Mouse (Mus musculus): ENCODE data around the gene Polrmt.

Gene Polrmt

DNA sequence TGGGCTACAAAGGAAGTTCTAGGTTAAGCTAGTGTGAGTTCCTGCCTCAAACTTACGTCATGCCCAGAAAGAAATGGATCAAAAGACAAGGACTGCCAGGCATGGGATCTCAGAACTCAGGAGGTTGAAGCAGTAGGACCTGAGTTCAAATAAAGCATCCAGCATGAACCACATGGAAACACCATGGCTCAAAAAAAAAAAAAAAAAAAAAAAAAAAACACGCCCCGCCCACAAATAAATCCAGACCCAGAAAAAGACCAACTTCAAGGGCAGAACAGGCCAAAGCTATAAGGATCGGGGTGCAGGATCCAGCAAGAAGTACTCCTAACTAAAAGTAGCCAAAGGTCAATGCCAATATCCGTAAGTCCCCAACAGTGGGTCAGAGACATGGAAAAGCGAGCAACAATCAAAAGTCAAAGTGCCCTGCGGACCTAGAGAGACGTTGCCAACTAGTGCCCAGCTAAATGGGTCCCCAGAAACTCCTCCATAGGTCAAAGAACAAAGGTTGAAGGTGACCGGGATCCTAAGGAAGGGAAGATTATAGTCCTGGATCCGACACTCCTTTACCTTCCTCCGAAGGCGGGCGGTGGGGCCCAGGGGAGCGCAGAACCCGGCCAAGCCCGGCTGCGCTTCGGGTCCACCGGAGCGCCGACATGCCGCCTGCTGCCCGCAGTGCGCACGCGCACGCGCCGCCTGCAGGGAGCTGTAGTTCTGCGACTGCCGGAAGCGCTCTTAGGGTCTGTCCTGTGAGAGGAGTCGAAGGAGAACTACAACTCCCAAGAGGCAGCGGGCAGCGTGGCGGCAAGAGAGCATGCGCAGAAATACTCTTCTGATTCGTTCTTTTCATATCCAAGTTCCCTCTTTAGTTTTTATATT lies at the start of gene Polrmt:
Gene Polrmt, minus strand, starts transcription at position 684 of the 876 bp plus-strand sequence.
- peak; percentile 89 to 95 for DNase-seq (ENCODE audit: low spot score in 2 of 2)

DNA sequence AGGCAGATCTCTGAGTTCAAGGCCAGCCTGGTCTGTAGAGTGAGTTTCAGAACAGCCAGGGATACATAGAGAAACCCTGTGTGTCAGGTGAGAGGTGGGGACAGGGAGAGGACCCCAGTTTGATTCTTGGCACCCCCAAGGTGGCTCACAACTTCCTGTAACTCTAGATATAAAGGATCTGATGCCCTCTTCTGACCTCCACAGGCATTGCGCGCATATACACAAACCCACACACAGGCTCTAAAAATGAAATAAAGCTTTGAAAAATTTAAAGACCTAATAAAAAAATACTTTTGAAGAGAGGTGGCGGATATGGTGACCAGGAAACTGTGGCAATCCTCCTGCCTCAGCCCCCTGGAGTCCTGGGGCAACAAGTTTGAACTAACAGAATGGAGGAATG lies 49.5 kb upstream of the Polrmt start:
- DNase-seq (ENCODE audit: low spot score in 2 of 2), result no peak

DNA sequence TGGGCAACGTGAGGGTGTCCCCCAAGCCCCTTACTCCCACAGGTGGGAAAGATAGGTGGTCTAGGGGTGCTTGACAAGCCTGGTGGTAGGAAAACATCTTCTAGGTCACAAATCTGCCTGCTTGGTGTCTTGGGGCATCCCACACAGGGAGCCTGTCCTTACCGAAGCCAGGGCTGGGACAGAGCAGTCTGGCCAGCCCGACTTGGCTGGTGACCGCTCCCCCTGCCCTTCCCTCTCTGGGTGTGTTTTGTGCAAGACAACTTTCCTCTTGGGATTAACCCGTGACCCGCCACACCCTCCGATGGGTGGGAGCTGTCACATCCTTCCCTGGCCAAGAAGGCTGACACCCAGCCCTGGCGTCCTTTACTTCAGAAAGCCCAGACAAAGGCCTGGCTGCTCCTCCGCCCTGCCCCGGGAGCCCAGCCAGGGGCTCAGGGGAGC lies 48.1 kb upstream of the Polrmt start:
- DNase-seq (ENCODE audit: low spot score in 2 of 2), result no peak

DNA sequence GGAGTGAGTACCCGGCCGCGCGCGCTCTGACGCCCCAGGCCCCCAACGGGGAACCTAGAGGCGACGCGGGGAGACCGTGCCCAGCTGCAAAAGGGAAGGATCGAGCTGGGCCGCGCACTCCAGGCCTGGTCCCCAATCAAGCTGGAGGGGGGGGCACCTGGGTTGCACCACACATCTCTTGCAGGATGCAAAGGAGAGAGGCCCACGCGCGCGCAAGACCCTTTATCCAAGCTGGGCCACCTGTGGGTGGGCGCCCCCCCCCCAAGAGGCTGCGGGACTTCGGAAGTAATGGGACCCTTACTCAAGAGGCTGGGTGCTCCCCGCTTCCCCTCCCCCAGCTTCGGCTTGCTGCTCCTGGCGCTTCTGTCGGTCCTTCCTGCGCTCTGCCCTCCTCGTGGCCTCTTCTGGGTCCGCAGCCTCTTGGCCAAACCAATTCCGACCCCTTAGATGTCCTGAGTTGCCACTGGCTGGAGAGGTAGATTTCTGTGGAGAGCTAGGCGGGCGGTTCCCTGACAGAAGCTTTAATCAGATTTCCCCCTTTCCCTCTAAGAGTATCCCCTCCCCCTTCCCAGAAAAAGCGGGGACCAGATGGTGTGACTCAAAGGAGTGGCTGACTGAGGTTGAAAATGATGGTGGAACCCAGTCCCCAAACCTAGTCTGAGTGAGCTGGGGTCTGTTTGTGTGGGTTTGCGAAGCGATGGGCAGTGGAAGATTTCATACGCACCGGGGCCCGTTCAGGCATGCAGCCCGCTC lies 47.5 kb upstream of the Polrmt start:
- DNase-seq (ENCODE audit: low spot score in 2 of 2), result peak in 1 of 2 experiments; percentile 47

DNA sequence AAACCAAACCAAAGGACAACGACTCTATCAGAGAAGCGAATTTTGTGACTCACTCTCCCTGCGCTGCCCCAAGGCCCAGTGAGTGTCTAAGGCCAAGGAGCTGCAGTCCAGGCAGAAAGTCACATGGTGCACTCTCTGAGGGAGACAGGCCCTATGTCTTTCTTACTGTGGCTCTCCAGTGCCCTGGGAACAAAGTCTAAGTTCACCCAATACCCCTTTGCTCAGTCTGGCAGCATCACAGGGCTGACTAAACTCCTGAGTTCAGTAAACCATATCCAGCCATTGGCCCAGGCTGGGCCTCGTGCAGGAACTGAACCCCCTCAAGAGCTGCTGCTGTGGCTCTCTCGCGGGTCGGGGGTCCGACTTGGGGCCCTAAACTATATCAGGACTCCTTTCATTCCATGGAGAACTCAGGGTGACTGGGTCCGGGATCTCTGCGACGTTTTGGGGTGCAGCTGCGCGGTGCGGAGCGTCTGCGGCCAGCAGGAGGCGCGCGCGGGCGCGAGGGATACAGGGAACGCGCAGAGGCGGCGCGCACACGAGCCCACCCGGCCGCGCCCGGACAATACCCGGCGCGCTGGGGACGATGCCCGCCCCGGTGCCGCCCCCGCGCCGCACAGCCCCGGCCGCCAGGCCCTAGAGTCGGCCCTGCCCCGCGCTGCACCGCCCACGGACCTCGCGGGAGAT lies 46.8 kb upstream of the Polrmt start, which contains the start of gene Palm:
Gene Palm, plus strand, starts transcription at position 522 of the 687 bp plus-strand sequence.
- DNase-seq (ENCODE audit: low spot score in 2 of 2), result peak; percentile 83 to 89

DNA sequence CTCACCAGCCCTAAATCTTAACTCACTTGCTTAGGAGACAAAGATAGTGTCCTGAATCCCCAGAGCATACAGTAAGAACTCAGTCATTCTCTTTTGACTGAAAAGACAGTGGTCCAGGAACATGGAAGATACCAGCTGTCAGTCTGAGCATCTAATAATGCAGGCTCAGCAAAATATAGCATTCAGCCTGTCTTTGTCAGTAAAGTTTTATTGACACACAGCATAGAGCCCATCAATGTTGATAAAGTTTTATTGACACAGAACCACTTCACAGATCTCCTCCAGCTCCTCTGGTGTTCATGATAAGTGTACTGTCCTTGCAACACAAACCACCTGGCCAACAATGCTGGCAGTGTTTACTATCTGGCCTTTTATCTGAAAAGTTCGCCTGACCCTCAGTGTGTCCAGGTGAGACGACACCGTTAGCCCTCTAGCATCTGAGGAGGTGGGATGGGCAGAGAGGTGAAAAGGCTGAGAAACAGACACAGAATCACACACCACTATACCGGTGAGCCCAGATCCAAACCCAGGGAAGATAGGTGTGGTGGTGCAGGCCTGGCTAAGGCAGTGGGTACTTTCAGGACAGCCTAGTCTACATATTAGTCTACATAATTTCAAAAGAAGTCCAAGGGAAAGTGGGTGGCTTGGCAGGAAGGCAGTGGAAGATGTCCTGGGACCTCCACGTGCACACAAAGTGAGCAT lies 46.1 kb upstream of the Polrmt start:
- no peak for DNase-seq (ENCODE audit: low spot score in 2 of 2)

DNA sequence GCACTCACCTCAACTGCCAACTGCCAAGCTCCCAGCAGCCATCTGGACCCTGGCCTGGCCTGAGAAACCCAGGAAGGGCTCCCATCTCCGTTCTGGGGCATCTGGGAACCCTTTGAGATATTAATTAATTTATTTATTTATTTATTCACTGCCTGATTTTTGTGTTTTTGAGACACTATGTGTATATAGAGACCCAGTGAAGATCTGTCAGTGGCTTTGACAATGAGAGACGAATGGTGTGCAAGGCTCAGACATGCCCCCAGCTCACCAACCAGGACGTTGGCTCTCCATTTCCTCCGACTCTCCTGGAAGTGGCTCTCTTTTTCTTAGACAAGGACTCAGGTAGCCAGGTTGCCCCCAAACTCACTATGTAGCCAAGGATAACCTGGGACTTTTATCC lies 44.5 kb upstream of the Polrmt start, which contains the start of gene Prss57:
Gene Prss57, minus strand, starts transcription at position 101 of the 400 bp plus-strand sequence.
- no peak for DNase-seq (ENCODE audit: low spot score in 2 of 2)

DNA sequence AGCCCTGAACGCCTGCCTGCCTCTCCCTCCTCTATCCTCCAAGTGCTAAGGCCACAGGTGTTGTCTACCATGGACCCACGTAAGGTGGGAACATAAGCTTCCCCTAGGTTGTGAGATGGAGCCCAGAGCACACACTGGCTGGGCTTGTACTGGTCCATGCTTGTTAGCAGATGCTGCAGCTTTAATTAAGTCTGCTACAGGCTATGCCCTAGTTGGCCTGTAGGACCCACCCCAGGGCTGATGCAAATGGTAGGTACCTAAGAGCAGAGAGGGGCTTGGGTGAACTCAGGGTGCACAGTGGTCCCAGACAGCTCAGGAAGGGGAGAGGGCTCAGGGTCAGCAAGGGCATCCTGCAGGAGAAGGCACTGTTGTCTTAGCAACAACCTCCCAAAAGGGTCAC lies 43.2 kb upstream of the Polrmt start:
- no peak for DNase-seq (ENCODE audit: low spot score in 2 of 2)

DNA sequence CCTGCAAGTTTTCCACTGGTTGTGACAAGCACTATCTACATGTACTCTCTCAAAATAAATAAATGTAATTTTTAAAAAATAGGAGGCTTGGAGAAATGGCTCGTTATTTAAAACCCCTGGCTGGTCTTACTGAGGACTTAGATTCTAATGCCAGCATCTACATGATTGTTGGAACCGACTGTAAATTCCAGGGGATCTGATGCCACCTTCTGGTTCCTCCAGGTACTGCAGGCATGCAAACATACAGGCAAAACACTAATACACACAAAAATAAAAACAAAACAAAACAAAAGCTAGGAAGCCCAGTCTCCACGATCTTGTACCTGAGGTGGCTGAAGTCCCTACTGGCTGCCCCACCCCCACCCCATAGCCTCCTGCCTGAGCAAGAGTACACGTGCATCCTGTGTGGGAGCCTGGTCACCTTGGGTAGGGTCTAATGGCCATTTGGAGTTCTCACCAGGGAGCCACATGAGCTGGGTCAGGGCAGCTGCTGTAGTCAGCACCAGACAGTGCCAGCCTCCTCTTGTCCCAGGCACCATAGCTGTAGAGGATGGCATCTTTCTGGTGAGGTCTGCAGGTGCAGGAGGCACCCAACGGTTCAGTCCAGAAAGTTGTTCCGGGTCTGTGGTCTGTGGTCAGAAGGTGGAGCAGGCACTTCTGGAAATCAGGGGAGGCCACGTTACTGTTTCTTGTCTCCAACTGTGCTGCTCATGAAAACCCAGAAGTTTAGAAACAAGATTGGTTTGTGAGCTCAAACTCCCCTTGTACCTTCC lies 42.2 kb upstream of the Polrmt start:
- peak; percentile 82 to 89 for DNase-seq (ENCODE audit: low spot score in 2 of 2)

DNA sequence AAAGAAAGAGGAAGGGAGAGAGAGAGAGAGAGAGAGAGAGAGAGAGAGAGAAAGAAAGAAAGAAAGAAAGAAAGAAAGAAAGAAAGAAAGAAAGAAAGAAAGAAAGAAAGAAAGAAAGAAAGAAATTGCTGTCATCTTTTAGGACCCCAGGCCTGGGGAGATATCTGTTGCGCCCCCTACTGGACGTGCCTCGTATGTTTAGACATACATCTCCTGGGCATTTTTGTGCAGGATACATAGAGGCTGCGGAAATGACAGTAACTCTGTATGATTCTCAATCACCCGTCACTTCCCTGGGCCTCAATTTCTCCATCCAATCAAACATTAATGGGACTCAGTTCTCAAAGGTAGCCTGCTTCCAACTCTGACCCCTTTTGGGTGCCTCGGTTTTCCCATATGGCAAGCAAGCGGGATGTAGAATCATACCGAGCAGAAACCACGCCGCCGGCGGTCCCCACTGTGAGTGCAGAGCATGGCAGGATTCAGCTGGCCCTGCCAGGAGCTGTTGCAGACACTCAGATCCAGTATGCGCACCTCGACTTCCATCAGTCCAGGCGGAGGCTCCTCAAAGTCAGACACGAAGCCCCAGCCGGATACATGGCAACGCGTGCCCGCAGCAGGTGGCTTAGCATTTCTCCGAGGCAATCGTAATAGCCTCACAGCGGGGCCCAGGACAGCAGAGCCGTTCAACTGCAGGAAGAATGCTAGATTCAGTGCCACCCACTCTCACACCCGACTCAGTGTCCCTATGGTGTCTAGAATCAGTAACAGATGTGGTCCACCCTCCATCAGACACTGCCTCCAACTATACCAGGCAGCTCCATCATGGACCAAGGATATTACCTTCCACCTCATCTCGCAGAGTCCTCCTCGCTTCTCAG lies 37.8 kb upstream of the Polrmt start:
- peak in 1 of 2 experiments; percentile 78 for DNase-seq (ENCODE audit: low spot score in 2 of 2)

DNA sequence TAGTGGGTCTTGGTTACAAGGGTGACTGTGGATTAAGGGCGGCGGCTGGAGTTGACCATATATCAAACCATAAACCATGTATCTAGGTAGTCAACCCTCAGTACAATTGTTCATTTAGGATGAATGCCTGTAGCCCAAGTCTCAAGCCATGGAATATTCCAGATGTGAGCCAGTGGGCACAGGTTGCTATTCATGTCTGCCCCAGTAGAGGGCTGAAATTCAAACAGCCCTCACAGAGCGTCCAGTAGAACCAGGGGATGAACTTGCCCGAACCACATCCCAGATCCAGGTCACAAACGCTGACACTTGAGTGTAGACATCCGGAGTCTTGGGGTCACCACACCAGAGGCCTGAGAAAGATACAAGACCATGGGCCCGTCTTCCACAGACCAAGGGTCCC lies 36.7 kb upstream of the Polrmt start:
- no peak for DNase-seq (ENCODE audit: low spot score in 2 of 2)

DNA sequence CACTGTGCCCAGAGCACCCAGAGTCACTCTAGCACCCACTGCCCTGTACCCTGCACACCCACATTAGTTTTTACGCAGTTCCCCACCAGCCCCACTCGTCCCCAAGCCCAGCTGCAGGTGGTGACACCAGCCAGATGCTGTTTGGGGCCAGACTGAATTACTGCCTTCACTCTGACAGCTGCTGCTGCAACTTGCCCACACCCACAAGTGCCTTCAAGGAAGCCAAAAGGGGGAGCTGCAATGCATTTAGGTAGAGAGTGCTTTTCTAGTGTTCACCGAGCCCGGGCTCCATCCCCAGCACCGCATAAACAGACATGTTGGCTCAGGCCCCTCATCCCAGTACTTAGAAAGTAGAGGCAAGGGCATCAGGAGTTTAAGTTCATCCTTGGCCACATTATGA lies 35.6 kb upstream of the Polrmt start:
- DNase-seq (ENCODE audit: low spot score in 2 of 2), result no peak

DNA sequence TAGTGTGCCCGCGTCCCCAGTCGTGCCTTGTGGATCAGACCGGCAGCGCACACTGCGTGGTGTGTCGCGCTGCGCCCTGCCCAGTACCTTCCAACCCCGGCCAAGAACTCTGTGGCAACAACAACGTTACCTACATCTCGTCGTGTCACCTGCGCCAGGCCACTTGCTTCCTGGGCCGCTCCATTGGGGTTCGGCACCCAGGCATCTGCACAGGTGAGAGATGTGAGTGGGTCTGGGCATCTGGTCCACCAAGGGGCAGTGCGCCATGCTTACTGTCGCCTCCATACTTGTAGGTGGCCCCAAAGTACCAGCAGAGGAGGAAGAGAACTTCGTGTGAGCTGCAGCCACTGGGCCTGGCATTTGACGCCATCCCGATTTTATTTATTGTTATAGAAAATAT lies 34.8 kb upstream of the Polrmt start:
- DNase-seq (ENCODE audit: low spot score in 2 of 2), result peak in 1 of 2 experiments; percentile 17

DNA sequence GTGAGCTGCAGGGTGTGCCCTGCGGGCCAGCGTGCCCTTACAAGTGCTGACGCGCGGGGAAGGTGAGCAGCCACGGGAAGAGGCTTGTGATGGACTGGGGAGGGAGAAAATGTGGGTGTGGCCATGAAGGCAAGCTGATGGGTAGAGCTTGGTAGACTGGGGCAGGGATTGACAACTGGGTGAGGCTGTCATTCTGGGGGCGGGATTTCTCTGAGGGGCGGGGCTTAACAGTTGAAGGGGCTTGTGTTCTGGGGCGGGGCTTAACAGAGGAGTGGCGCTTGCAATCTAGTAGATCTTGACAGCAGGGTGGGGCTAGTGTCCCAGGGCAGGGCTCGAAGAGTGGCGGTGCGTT lies 34.3 kb upstream of the Polrmt start:
- DNase-seq (ENCODE audit: low spot score in 2 of 2), result peak in 1 of 2 experiments; percentile 83

DNA sequence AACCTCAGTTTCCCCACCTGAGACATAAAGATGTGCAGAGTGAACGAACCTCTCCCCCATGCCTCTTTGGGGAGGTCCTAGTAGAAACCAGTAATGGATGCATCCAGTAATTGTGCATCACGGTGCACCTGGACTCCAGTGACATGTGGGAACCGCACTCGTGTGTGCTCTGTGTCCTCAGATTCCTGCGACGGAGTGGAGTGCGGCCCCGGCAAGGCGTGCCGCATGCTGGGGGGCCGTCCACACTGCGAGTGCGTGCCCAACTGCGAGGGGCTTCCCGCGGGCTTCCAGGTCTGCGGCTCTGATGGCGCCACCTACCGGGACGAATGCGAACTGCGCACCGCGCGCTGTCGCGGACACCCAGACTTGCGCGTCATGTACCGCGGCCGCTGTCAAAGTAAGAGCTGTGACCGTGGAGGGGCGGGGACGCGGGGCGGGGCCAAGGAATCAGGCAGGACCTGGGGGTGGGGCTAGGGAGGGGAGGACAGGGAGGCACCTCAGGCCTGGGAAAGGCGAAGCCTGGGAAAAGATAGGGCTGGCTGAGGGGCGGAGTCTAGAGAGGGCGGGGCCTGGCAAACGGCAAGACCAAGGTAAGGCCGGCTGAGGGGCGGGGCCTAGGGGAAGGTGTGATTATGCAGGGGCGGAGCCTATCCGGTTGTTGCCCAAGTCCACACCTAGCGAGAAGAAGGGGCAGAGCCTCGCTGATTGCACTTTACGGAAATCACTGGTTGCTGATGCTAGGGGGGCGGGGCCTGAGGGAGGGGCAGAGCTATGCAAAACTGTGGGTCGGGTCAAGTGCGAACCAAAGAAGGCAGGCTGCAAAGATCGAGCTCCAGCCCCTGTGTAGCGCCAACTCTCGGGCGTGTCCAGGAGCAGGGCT lies 33.6 kb upstream of the Polrmt start:
- DNase-seq (ENCODE audit: low spot score in 2 of 2), result peak; percentile 89 to 95

DNA sequence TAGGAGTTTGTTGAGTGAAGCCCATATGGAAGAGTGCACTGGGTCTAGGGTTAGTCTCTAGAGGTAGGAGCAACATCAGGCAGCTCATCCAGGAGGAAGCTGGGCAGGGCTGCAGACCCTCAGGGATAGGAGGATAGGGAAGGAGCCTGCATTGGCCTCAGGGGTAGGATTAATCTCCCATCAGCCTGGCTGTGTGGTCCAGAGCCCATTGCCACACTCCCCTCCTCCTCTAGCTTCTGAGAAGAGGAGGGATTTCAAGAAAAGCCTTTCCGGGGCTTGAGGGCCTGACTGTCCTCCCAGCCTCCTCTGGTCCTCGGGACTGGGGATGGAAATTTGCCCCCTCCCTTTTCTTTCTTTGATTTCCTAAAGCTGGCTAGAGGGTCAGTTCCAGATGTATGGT lies 32.8 kb upstream of the Polrmt start:
- DNase-seq (ENCODE audit: low spot score in 2 of 2), result no peak

DNA sequence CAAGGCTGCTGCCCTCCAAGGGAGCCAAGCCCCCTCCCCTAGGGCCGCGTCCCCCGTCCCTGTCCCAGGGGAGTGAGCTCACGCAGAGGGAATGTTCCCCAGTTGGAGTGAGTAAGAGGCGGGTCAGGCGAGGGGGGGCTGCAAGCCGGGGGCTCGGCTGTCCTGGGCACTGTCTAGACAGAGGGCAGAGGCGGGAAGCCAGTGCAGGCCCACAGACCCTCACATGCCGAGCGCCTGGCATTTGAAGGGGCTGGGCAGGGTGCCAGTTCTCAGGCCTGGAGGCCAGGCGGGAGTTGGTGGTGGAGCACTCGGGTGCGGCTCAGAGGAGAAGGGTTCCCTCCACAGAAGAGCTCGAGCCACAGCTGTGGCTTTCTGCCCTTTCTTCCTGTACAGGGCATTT lies 31.6 kb upstream of the Polrmt start:
- DNase-seq (ENCODE audit: low spot score in 2 of 2), result peak in 1 of 2 experiments; percentile 6

DNA sequence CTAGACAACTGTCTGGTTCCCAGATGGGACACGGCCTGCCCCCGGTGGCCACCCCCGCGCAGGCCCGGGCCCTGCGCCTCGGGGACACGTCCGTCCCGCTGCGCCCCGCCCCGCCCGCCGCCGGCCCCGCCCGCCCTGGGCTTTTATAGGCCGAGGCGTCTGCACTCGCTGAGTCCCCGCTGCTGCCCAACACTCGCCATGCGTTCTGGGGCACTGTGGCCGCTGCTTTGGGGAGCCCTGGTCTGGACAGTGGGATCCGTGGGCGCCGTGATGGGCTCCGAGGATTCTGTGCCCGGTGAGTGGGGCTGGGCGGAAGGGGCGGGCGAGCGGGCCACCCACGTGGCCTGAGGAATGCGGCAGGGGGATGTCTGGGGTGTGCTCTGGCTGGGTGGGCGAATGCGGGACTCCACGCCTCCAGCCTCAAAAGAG lies 30.7 kb upstream of the Polrmt start, which contains the start of gene Fstl3:
Gene Fstl3, plus strand, starts transcription at position 170 of the 429 bp plus-strand sequence.
- no peak for DNase-seq (ENCODE audit: low spot score in 2 of 2)
